Mouse (Mus musculus) c-Kit-positive CD71-positive TER-119-negative erythroid progenitor cells, embryonic 14.5 days (primary cell): ENCODE measurements around the gene Eif2b2.

ENCODE experiments used
- DNase-seq: peaks from one replicate; pipeline ENCODE4 v3.0.0-alpha.2; 2013; ENCODE audit warnings: low read depth

Eif2b2 gene

GRCm38 (mm10) chr12:85256074-85256751 is 36.9 kb downstream of the Eif2b2 start:
- DNase-seq, result no peak

- no peak for DNase-seq
Measured at GRCm38 (mm10) chr12:85257008-85257639, 37.8 kb downstream of the Eif2b2 start.

DNA sequence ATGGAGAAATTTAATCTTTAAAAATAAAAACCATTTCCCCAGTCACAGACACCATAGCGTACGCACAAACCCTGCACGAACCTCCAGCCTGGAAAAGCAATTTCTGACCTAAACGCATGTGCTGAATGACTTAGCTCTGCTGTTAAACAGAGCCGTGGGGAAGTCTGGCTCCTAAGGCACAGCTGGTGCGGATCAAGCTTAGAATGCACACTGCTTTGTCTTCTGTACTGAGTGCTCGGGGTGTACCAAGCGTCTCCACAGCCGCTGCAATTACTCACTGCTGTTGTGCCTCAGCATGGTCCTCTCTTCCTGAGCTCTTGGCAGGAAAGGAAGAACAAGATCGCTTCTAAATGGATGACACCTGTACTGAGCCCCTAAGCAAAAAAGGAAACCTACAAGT is 43.2 kb downstream of the Eif2b2 start:
- DNase-seq, result no peak

- no peak for DNase-seq
Measured at GRCm38 (mm10) chr12:85263190-85263589, 43.9 kb downstream of the Eif2b2 start.

GRCm38 (mm10) chr12:85264531-85264930 is 45.2 kb downstream of the Eif2b2 start:
- no peak for DNase-seq

GRCm38 (mm10) chr12:85264940-85265339 is 45.7 kb downstream of the Eif2b2 start:
- DNase-seq, result no peak

DNA sequence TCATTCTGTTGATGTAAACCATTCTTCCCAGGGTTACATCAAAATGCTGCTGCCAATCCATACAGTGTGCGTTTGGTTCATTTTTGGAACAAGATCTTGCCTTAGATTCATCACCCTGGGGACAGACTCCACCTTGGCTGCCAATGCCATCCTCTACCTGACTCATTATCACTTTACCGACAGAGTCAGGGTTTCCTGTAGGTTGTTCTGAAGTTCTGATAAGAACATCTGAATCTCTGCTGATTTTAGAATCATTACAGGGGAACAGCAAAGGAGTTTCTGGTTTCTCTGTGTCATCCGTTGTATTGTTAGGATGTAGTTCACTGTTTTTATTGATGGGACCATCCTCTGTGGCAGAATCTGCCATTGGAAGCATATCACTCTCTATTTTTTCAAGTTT is 47.0 kb downstream of the Eif2b2 start:
- DNase-seq, result no peak

DNA sequence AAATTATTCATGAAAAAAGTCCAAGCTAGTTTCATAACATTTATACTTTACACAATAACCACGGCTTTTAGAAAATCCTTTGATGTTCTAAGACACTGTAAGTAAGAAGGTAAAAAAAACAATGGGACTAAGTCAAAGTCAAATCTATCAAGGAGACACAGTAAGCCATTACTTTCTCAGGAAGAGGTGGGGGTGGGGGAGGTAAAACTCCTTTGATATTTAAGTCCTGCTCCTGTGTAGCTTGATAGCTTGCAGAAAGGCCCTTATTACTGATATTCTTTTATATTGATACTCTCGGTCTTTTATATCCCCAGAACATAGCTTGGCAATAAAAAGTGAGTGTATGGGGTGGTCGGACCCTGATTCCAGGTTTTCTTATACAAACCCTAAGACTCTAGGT is 50.5 kb downstream of the Eif2b2 start:
- no peak for DNase-seq

- peak; percentile 80 for DNase-seq
Measured at GRCm38 (mm10) chr12:85270319-85270718, 51.0 kb downstream of the Eif2b2 start, which contains the start of gene Mlh3. Mlh3 (minus strand) TSS chr12:85270599.

DNA sequence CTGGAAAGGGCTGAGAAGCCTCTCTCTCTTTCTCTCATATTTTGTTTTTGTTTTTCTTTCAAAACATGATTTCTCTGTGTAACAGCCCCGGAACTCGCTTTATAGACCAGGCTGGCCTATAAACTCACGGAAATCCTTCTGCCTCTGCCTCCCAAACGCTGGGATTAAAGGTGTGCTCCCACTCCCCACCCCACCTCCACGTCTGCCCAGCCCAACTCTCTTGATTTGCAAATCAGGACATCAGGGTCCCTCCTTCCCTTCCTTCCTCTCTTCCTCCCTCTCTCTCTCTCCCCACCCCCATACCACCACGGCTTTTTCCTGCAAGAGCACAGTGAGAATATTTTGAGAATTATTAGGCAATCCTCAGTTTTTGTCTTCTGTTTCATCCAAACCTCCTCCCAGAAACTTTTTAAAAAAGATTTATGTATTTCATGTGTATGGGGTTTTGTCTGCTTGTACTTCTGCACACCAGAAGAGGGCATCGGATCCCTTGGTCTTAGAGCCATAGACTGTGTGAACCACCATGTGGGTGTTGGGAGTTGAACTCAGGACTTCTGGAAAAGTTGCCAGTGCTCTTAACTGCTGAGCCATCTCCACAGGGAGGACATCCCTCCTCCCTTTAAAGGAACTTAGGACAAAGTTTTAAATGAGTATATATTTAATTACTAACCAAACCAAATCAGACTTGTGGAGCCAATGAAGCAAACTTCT is 52.0 kb downstream of the Eif2b2 start:
- DNase-seq, result no peak

- no peak for DNase-seq
Measured at GRCm38 (mm10) chr12:85271843-85272206, 52.5 kb downstream of the Eif2b2 start.

GRCm38 (mm10) chr12:85273508-85273907 is 54.2 kb downstream of the Eif2b2 start:
- DNase-seq, result no peak
